Mouse (Mus musculus): Measurements from ENCODE around the gene Zdhhc24. TPM values are rescaled to one million over a fixed set of nuclear protein-coding genes. Genes with fewer than 3 reads are reported as not detected.

Zdhhc24 gene
- polyA plus RNA-seq, 1 experiment, result 10.3 TPM

DNA sequence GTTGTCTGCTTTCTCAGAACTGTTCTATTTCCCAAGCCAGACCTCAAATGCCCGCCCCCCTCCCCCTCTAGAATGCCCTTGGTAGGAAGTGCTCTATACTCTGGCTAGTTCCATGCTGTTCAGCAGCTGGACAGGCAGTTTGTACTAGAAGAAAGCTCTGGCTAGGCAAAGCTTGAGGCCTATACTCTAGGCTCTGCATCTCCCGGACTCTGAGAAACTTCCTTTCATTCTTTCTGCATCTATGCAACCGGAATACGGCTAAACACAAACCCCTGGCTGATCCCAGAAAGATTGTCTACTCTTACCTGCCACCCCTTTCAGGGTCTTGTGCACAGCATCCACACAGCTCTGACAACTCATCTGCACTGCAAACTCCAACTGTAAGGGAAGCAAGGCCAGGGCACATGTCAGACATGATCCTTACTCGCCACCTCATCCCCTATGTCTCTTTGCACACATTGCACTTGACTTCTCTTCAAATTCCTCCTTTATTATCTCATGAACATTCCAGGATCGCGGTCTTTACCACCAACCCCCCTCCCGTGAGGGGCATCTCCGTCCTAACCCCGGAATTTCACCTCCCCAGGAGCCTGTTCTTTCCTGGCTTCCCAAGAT, 39.8 kb upstream of the Zdhhc24 start:
- H3K9ac ChIP-seq (ENCODE audit: low read depth, poor library complexity, severe bottlenecking), result peak overlapping the region; percentile 59
- H3K36me3 ChIP-seq (ENCODE audit: control insufficient read depth, insufficient read depth, low read length, poor library complexity, severe bottlenecking), result no peaks in the 10 kb centered on the region
- no peaks in the 10 kb centered on the region for H3K4me1 ChIP-seq (ENCODE audit: control insufficient read depth, insufficient read depth, low read length)
- H3K27me3 ChIP-seq (ENCODE audit: control insufficient read depth, insufficient read depth, low read length, poor library complexity, severe bottlenecking), result no peaks in the 10 kb centered on the region
- TF ChIP-seq EP300 (IDR thresholded peaks at IDR 0.05; ENCODE audit: insufficient read depth, low read depth, low read length), result no peak
- TF ChIP-seq CTCF (IDR thresholded peaks at IDR 0.05; ENCODE audit: low read depth, low read length), result no peak
- no peak for TF ChIP-seq POLR2A (IDR thresholded peaks at IDR 0.05; ENCODE audit: insufficient read depth, low read length)
- no peaks in the 10 kb centered on the region for H3K9me3 ChIP-seq (replicated peaks; ENCODE audit: control insufficient read depth, insufficient read depth, low read length, poor library complexity, severe bottlenecking)
- H3K27ac ChIP-seq (ENCODE audit: insufficient read depth, low read length), result no peak overlapping the region
- peak overlapping the region; percentile 74 for H3K4me3 ChIP-seq (ENCODE audit: low read depth, low read length)

GRCm38 (mm10) chr19:4839149-4839548, 39.3 kb upstream of the Zdhhc24 start, which contains the start of the genes Ccs and Ccdc87:
Ccs (minus strand) TSS chr19:4839332.
Ccdc87 (plus strand) TSS chr19:4839366.
- H3K27ac ChIP-seq (ENCODE audit: insufficient read depth, low read length), result no peak within 1 kb of the TSS
- H3K27me3 ChIP-seq (ENCODE audit: control insufficient read depth, insufficient read depth, low read length, poor library complexity, severe bottlenecking), result no peaks in the 10 kb centered on the region
- no peaks in the 10 kb centered on the region for H3K4me1 ChIP-seq (ENCODE audit: control insufficient read depth, insufficient read depth, low read length)
- H3K36me3 ChIP-seq (ENCODE audit: control insufficient read depth, insufficient read depth, low read length, poor library complexity, severe bottlenecking), result no peaks in the 10 kb centered on the region
- H3K4me3 ChIP-seq (ENCODE audit: low read depth, low read length), result peak within 1 kb of the TSS; percentile 74
- peak within 1 kb of the TSS; percentile 59 for H3K9ac ChIP-seq (ENCODE audit: low read depth, poor library complexity, severe bottlenecking)
- H3K9me3 ChIP-seq (replicated peaks; ENCODE audit: control insufficient read depth, insufficient read depth, low read length, poor library complexity, severe bottlenecking), result no peaks in the 10 kb centered on the region
- TF ChIP-seq POLR2A (IDR thresholded peaks at IDR 0.05; ENCODE audit: insufficient read depth, low read length) (peak; percentile 65), EP300 (IDR thresholded peaks at IDR 0.05; ENCODE audit: insufficient read depth, low read depth, low read length) (peak; percentile 29; the same call in 1 of the 2 replicates), CTCF (IDR thresholded peaks at IDR 0.05; ENCODE audit: low read depth, low read length) (no peak)

DNA sequence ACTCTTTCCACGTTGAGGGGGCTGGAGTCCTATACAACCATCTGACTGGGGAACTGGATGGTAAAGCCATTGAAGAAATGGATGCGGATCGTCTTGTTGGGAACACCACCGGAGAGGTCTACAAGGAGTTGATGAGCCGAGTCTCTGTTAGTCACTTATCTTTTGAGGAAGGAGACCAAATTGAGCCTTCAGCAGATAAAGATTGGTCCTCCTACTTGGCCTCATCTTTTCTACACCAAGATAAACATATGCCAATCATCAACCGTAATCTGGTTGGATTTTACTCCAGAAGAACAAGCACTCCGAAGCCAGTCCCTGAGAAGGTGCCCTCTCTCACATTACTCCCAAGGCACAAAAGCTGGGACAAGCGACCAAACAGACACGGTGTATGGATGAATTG, 37.6 kb upstream of the Zdhhc24 start:
- H3K4me3 ChIP-seq (ENCODE audit: low read depth, low read length), result no peak overlapping the region
- H3K36me3 ChIP-seq (ENCODE audit: control insufficient read depth, insufficient read depth, low read length, poor library complexity, severe bottlenecking), result no peaks in the 10 kb centered on the region
- H3K27me3 ChIP-seq (ENCODE audit: control insufficient read depth, insufficient read depth, low read length, poor library complexity, severe bottlenecking), result no peaks in the 10 kb centered on the region
- no peak overlapping the region for H3K27ac ChIP-seq (ENCODE audit: insufficient read depth, low read length)
- no peak for TF ChIP-seq POLR2A (IDR thresholded peaks at IDR 0.05; ENCODE audit: insufficient read depth, low read length)
- no peak for TF ChIP-seq CTCF (IDR thresholded peaks at IDR 0.05; ENCODE audit: low read depth, low read length)
- no peak for TF ChIP-seq EP300 (IDR thresholded peaks at IDR 0.05; ENCODE audit: insufficient read depth, low read depth, low read length)
- H3K4me1 ChIP-seq (ENCODE audit: control insufficient read depth, insufficient read depth, low read length), result no peaks in the 10 kb centered on the region
- no peaks in the 10 kb centered on the region for H3K9me3 ChIP-seq (replicated peaks; ENCODE audit: control insufficient read depth, insufficient read depth, low read length, poor library complexity, severe bottlenecking)
- H3K9ac ChIP-seq (ENCODE audit: low read depth, poor library complexity, severe bottlenecking), result no peak overlapping the region

DNA sequence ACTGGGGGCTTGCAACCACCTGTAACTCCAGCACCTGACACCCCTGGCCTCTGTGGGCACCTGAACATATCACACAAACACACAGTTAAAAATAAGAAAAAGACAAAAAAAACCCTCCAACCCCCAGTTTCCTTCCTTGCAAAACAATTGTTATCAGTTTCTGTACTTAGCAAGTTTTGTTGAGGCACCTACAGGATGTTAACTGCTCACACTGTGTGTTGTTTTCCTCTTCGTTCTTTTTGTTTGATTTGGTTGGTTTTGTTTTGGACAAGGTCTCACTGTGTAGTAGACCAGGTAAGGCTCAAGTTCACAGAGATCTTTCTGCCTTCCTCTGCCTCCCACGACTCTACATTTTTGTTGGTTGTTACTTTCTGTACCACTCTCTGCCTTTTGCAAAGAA, 35.9 kb upstream of the Zdhhc24 start:
- Histone ChIP-seq H3K4me1 (ENCODE audit: control insufficient read depth, insufficient read depth, low read length) (no peaks in the 10 kb centered on the region), H3K4me3 (ENCODE audit: low read depth, low read length) (no peak overlapping the region), H3K9ac (ENCODE audit: low read depth, poor library complexity, severe bottlenecking) (no peak overlapping the region), H3K27me3 (ENCODE audit: control insufficient read depth, insufficient read depth, low read length, poor library complexity, severe bottlenecking) (no peaks in the 10 kb centered on the region), H3K9me3 (replicated peaks; ENCODE audit: control insufficient read depth, insufficient read depth, low read length, poor library complexity, severe bottlenecking) (no peaks in the 10 kb centered on the region), H3K36me3 (ENCODE audit: control insufficient read depth, insufficient read depth, low read length, poor library complexity, severe bottlenecking) (no peaks in the 10 kb centered on the region), H3K27ac (ENCODE audit: insufficient read depth, low read length) (no peak overlapping the region)
- TF ChIP-seq CTCF (IDR thresholded peaks at IDR 0.05; ENCODE audit: low read depth, low read length) (no peak), POLR2A (IDR thresholded peaks at IDR 0.05; ENCODE audit: insufficient read depth, low read length) (no peak), EP300 (IDR thresholded peaks at IDR 0.05; ENCODE audit: insufficient read depth, low read depth, low read length) (no peak)

DNA sequence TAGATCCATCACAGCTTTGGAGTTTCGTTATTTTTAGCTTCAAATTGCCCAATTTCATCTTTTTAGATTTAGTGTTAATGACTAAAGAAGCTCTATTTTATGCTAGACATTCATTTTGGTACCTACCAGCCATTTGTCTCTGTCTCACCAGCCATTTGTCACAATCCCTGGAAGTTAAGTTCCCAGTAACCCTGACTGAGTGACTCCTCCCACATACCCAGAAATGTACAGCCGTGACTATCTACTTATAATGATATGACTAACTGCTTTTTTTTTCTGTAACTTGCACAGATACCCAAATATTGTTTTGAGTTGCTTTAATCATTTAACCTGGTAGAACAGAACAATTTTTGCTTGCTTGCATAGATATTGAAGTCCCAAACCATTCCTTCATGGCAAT, 32.6 kb upstream of the Zdhhc24 start:
- TF ChIP-seq CTCF (IDR thresholded peaks at IDR 0.05; ENCODE audit: low read depth, low read length) (no peak), EP300 (IDR thresholded peaks at IDR 0.05; ENCODE audit: insufficient read depth, low read depth, low read length) (no peak), POLR2A (IDR thresholded peaks at IDR 0.05; ENCODE audit: insufficient read depth, low read length) (no peak)

DNA sequence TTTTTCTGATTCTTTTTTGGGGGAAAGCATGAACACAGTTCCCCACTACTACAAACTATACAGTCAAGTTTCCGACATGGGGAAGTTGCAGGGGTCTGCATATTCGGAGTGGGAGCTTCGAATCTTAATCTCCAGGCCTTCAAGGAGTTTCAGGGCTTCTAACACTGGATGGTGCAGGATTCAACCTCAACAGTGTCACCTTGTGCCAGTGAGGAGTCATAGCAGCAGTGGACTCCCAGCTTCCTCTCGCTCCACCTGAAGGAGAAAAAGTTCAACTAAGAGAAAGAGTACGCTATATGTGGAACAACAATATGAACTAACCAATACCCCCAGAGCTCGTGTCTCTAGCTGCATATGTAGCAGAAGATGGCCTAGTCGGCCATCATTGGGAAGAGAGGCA, 31.0 kb upstream of the Zdhhc24 start:
- no peaks in the 10 kb centered on the region for H3K36me3 ChIP-seq (ENCODE audit: control insufficient read depth, insufficient read depth, low read length, poor library complexity, severe bottlenecking)
- no peak overlapping the region for H3K9ac ChIP-seq (ENCODE audit: low read depth, poor library complexity, severe bottlenecking)
- no peak overlapping the region for H3K4me3 ChIP-seq (ENCODE audit: low read depth, low read length)
- no peaks in the 10 kb centered on the region for H3K27me3 ChIP-seq (ENCODE audit: control insufficient read depth, insufficient read depth, low read length, poor library complexity, severe bottlenecking)
- no peak overlapping the region for H3K27ac ChIP-seq (ENCODE audit: insufficient read depth, low read length)
- H3K9me3 ChIP-seq (replicated peaks; ENCODE audit: control insufficient read depth, insufficient read depth, low read length, poor library complexity, severe bottlenecking), result no peaks in the 10 kb centered on the region
- no peak for TF ChIP-seq EP300 (IDR thresholded peaks at IDR 0.05; ENCODE audit: insufficient read depth, low read depth, low read length)
- TF ChIP-seq POLR2A (IDR thresholded peaks at IDR 0.05; ENCODE audit: insufficient read depth, low read length), result no peak
- peak; percentile 62 for TF ChIP-seq CTCF (IDR thresholded peaks at IDR 0.05; ENCODE audit: low read depth, low read length)
- H3K4me1 ChIP-seq (ENCODE audit: control insufficient read depth, insufficient read depth, low read length), result peaks cover 3% of the 10 kb centered on the region

More for the DNA sequence above, 32.6 kb upstream of the Zdhhc24 start:
- Histone ChIP-seq H3K36me3 (ENCODE audit: control insufficient read depth, insufficient read depth, low read length, poor library complexity, severe bottlenecking) (no peaks in the 10 kb centered on the region), H3K4me1 (ENCODE audit: control insufficient read depth, insufficient read depth, low read length) (peaks cover 3% of the 10 kb centered on the region), H3K9me3 (replicated peaks; ENCODE audit: control insufficient read depth, insufficient read depth, low read length, poor library complexity, severe bottlenecking) (no peaks in the 10 kb centered on the region), H3K27me3 (ENCODE audit: control insufficient read depth, insufficient read depth, low read length, poor library complexity, severe bottlenecking) (no peaks in the 10 kb centered on the region), H3K4me3 (ENCODE audit: low read depth, low read length) (no peak overlapping the region), H3K9ac (ENCODE audit: low read depth, poor library complexity, severe bottlenecking) (no peak overlapping the region), H3K27ac (ENCODE audit: insufficient read depth, low read length) (no peak overlapping the region)

All from ES-Bruce4 (cell line).